Mouse (Mus musculus) intestine, embryonic 14.5 days (tissue): ENCODE measurements at regions not wholly inside any gene's neighbourhood (a gene's known extent, or its start where the extent isn't known, plus 50 kb on each side); places are given as distances from the start of the nearest gene placed in this dataset.

Experiments used
- ATAC-seq: fragments of 200-750 bp; cut with Nextera tagmentation; replicated peaks from 2 replicates; pipeline ENCODE4 v1.8.0; 2017; ENCODE audit warnings: low read depth, moderate number of reproducible peaks, moderate TSS enrichment, moderate library complexity; ENCODE audit not compliant: low FRiP score, low TSS enrichment
- DNase-seq: peaks from one replicate; pipeline ENCODE4 v3.0.0-alpha.2; 2018; ENCODE audit warnings: low spot score
- H3K27ac ChIP-seq: fragments of 300-500 bp; sonication (generic); 2 replicates; pipeline ENCODE4 v1.5.1; 2014; ENCODE audit warnings: low read depth, mild to moderate bottlenecking, control low read depth
- H3K27me3 ChIP-seq: fragments of 300-500 bp; sonication (generic); replicated peaks from 2 replicates; pipeline ENCODE4 v1.6.1; 2014; ENCODE audit warnings: low read length, control low read depth; ENCODE audit not compliant: control insufficient read depth, insufficient read depth
- H3K36me3 ChIP-seq: fragments of 300-500 bp; sonication (generic); 2 replicates; pipeline ENCODE4 v1.6.1; 2014; ENCODE audit warnings: low read length, control low read depth; ENCODE audit not compliant: control insufficient read depth, insufficient read depth
- H3K4me1 ChIP-seq: fragments of 300-500 bp; sonication (generic); replicated peaks from 2 replicates; pipeline ENCODE4 v1.6.1; 2014; ENCODE audit warnings: low read length, control low read depth, mixed read lengths; ENCODE audit not compliant: control insufficient read depth, insufficient read depth
- H3K4me2 ChIP-seq: fragments of 300-500 bp; sonication (generic); 2 replicates; pipeline ENCODE4 v1.6.1; 2014; ENCODE audit warnings: low read length
- H3K4me3 ChIP-seq: fragments of 300-500 bp; sonication (generic); 2 replicates; pipeline ENCODE4 v1.5.1; 2014; ENCODE audit warnings: low read depth, low read length, control low read depth, mixed read lengths
- H3K9ac ChIP-seq: fragments of 300-500 bp; sonication (generic); 2 replicates; pipeline ENCODE4 v1.6.1; 2014; ENCODE audit warnings: mild to moderate bottlenecking, low read length
- H3K9me3 ChIP-seq: fragments of 300-500 bp; sonication (generic); 2 replicates; pipeline ENCODE4 v1.6.1; 2016; ENCODE audit warnings: low read length, control low read depth; ENCODE audit not compliant: control insufficient read depth
- WGBS: fragments of 180-500 bp; shearing (Covaris S2); extraction: QIAGEN DNeasy Blood & Tissue Kit; methylation state at CpG from one replicate; pipeline ENCODE4 v1.1.7; 2014; 5-methylcytosine and 5-hydroxymethylcytosine counted together

- Histone ChIP-seq H3K27ac (no peak overlapping the region), H3K27me3 (no peaks in the 10 kb centered on the region), H3K4me1 (peaks cover 9% of the 10 kb centered on the region; the same call in 1 of the 2 replicates), H3K4me2 (no peak overlapping the region), H3K9ac (no peak overlapping the region), H3K4me3 (no peak overlapping the region), H3K36me3 (no peaks in the 10 kb centered on the region), H3K9me3 (no peaks in the 10 kb centered on the region)
- 27% methylated on average over 2 of the region's 2 CpGs for WGBS
- DNase-seq = no peak
- no peak for ATAC-seq
These were observed 136.4 kb upstream of the Gpc5 start for GRCm38 (mm10) chr14:114955572-114955971.

- Histone ChIP-seq H3K4me1 (no peaks in the 10 kb centered on the region), H3K36me3 (no peaks in the 10 kb centered on the region), H3K27me3 (no peaks in the 10 kb centered on the region), H3K27ac (no peak overlapping the region), H3K4me2 (no peak overlapping the region), H3K9me3 (no peaks in the 10 kb centered on the region), H3K4me3 (no peak overlapping the region), H3K9ac (no peak overlapping the region)
- DNase-seq (no peak), ATAC-seq (no peak)
- 26% methylated on average over 5 of the region's 5 CpGs for WGBS
These were observed 131.7 kb upstream of the Gpc5 start for GRCm38 (mm10) chr14:114960273-114960672.

GRCm38 (mm10) chr14:114965941-114966340 lies 126.1 kb upstream of the Gpc5 start:
- Histone ChIP-seq H3K36me3 (no peaks in the 10 kb centered on the region), H3K4me2 (no peak overlapping the region), H3K9me3 (no peaks in the 10 kb centered on the region), H3K4me1 (no peaks in the 10 kb centered on the region), H3K27ac (no peak overlapping the region), H3K27me3 (no peaks in the 10 kb centered on the region), H3K4me3 (no peak overlapping the region), H3K9ac (no peak overlapping the region)
- 58% methylated on average over 3 of the region's 3 CpGs for WGBS
- ATAC-seq (no peak), DNase-seq (no peak)

GRCm38 (mm10) chr14:114969020-114969419 lies 123.0 kb upstream of the Gpc5 start:
- no peaks in the 10 kb centered on the region for H3K9me3 ChIP-seq
- H3K27me3 ChIP-seq = no peaks in the 10 kb centered on the region
- no peaks in the 10 kb centered on the region for H3K4me1 ChIP-seq
- 86% methylated on average over 3 of the region's 3 CpGs for WGBS
- no peak overlapping the region for H3K4me2 ChIP-seq
- DNase-seq = no peak
- no peaks in the 10 kb centered on the region for H3K36me3 ChIP-seq
- no peak overlapping the region for H3K9ac ChIP-seq
- H3K27ac ChIP-seq = no peak overlapping the region
- no peak overlapping the region for H3K4me3 ChIP-seq
- ATAC-seq = no peak

GRCm38 (mm10) chr14:114981120-114981519 lies 110.9 kb upstream of the Gpc5 start:
- Histone ChIP-seq H3K4me3 (no peak overlapping the region), H3K9me3 (no peaks in the 10 kb centered on the region), H3K27ac (no peak overlapping the region), H3K36me3 (no peaks in the 10 kb centered on the region), H3K4me2 (no peak overlapping the region), H3K27me3 (no peaks in the 10 kb centered on the region), H3K9ac (no peak overlapping the region), H3K4me1 (no peaks in the 10 kb centered on the region)
- ATAC-seq (no peak), DNase-seq (no peak)
- WGBS = 62% methylated on average over 3 of the region's 3 CpGs

GRCm38 (mm10) chr14:115003223-115003622 lies 88.8 kb upstream of the Gpc5 start:
- H3K27ac ChIP-seq = no peak overlapping the region
- H3K9me3 ChIP-seq = no peaks in the 10 kb centered on the region
- 91% methylated on average over 2 of the region's 2 CpGs for WGBS
- no peak for ATAC-seq
- H3K36me3 ChIP-seq = no peaks in the 10 kb centered on the region
- no peak overlapping the region for H3K4me2 ChIP-seq
- no peaks in the 10 kb centered on the region for H3K4me1 ChIP-seq
- no peak for DNase-seq
- H3K4me3 ChIP-seq = no peak overlapping the region
- no peaks in the 10 kb centered on the region for H3K27me3 ChIP-seq
- no peak overlapping the region for H3K9ac ChIP-seq

- ATAC-seq = peak; percentile 94
- Histone ChIP-seq H3K4me3 (no peak overlapping the region), H3K9ac (no peak overlapping the region), H3K4me1 (no peaks in the 10 kb centered on the region), H3K36me3 (no peaks in the 10 kb centered on the region), H3K27me3 (no peaks in the 10 kb centered on the region), H3K9me3 (no peaks in the 10 kb centered on the region), H3K27ac (no peak overlapping the region), H3K4me2 (no peak overlapping the region)
- 55% methylated on average over 6 of the region's 6 CpGs for WGBS
- DNase-seq = peak; percentile 68
These were observed 87.1 kb upstream of the Gpc5 start for GRCm38 (mm10) chr14:115004733-115005405.

- H3K4me3 ChIP-seq = no peak overlapping the region
- 87% methylated on average over 3 of the region's 3 CpGs for WGBS
- no peak overlapping the region for H3K9ac ChIP-seq
- no peak overlapping the region for H3K27ac ChIP-seq
- ATAC-seq = no peak
- DNase-seq = no peak
- H3K4me1 ChIP-seq = no peaks in the 10 kb centered on the region
- no peaks in the 10 kb centered on the region for H3K36me3 ChIP-seq
- no peak overlapping the region for H3K4me2 ChIP-seq
- H3K9me3 ChIP-seq = no peaks in the 10 kb centered on the region
- H3K27me3 ChIP-seq = no peaks in the 10 kb centered on the region
These were observed 81.1 kb upstream of the Gpc5 start for GRCm38 (mm10) chr14:115010877-115011276.

GRCm38 (mm10) chr14:115015299-115015698 lies 76.7 kb upstream of the Gpc5 start:
- no peak overlapping the region for H3K4me2 ChIP-seq
- H3K9ac ChIP-seq = no peak overlapping the region
- H3K36me3 ChIP-seq = no peaks in the 10 kb centered on the region
- WGBS = 45% methylated on average over 5 of the region's 5 CpGs
- ATAC-seq (no peak), DNase-seq (no peak)
- H3K27ac ChIP-seq = no peak overlapping the region
- H3K9me3 ChIP-seq = no peaks in the 10 kb centered on the region
- no peaks in the 10 kb centered on the region for H3K27me3 ChIP-seq
- no peaks in the 10 kb centered on the region for H3K4me1 ChIP-seq
- H3K4me3 ChIP-seq = no peak overlapping the region
